Mouse (Mus musculus) small intestine, adult 2 months (tissue): ENCODE data around the gene Sephs1.

Experiments used
- CTCF ChIP-seq: fragments of 200-500 bp; IDR thresholded peaks from 2 replicates; pipeline ENCODE4 v1.5.1; 2012; ENCODE audit warnings: low read depth, mild to moderate bottlenecking, control low read depth, inconsistent platforms, low read length, moderate library complexity, mixed read lengths; ENCODE audit not compliant: insufficient replicate concordance, insufficient read length; ENCODE audit errors: extremely low read depth
- POLR2A ChIP-seq: fragments of 200-500 bp; IDR thresholded peaks from 2 replicates; pipeline ENCODE4 v1.6.1; 2012; ENCODE audit warnings: low read depth, mild to moderate bottlenecking, control low read depth, inconsistent platforms, low read length, moderate library complexity

DNA sequence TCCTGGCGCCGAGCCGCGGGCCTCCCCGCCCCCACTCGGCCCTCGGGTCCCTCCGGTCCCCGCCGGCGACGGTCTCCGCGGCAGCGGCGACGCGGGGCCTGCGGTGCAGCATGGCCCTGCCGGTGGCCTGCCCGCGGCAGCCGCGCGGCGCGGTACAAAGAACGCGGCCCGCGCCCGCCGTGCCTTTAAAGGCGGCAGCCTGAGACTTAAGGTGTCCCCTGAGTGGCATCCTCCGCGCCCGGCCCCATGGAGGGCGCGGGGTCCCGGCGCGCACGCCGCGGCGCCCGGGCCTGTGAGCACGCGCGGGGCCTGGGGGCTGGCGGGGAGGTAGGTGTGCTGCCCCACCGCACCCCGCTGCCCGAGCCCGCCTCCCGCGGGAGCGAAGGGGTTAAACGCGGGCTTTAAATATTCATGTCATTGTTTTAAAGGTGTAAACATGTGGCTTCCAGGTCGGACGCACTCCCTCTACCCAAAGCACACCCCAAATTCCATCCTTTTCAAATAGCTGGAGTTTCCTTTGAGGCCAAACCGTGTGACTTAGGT, 956 bp downstream of the Sephs1 start:
- TF ChIP-seq POLR2A (no peak; the same call in 1 of the 2 replicates), CTCF (no peak)
